Mouse (Mus musculus): ENCODE results near the gene Dlx3. TPM values are rescaled to one million over a fixed set of nuclear protein-coding genes. Genes with fewer than 3 reads are reported as not detected.

Gene Dlx3
- total RNA-seq, 2 experiments from 2014 or later, result not detected

- DNase-seq, result no peak
Observed at GRCm38 (mm10) chr11:95088857-95089779, 30.8 kb upstream of the Dlx3 start.

DNA sequence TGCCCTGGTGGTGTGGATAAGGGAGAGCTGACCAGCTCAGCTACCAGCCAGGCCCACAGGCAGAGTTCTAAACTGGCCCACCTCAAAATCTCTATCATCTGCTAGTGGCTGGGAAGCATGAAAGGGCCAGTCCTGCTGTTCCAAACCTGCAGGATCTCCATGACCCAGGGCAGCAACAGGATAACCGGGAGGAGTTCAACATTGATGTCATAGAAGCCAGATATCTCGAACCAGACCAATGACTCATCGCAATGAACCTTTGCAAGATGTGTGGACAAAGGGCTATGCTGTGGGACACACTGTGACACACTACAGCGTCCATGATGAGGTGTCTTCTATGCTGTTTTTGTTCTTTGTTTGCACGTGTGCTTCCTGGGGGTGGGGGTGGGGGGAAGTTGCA is 26.8 kb upstream of the Dlx3 start:
- no peak for DNase-seq

- no peak for DNase-seq
Observed at GRCm38 (mm10) chr11:95095596-95095995, 24.3 kb upstream of the Dlx3 start.

- no peak for DNase-seq
Observed at GRCm38 (mm10) chr11:95096608-95097373, 23.1 kb upstream of the Dlx3 start.

GRCm38 (mm10) chr11:95097889-95098288 is 22.0 kb upstream of the Dlx3 start:
- DNase-seq, result no peak

DNA sequence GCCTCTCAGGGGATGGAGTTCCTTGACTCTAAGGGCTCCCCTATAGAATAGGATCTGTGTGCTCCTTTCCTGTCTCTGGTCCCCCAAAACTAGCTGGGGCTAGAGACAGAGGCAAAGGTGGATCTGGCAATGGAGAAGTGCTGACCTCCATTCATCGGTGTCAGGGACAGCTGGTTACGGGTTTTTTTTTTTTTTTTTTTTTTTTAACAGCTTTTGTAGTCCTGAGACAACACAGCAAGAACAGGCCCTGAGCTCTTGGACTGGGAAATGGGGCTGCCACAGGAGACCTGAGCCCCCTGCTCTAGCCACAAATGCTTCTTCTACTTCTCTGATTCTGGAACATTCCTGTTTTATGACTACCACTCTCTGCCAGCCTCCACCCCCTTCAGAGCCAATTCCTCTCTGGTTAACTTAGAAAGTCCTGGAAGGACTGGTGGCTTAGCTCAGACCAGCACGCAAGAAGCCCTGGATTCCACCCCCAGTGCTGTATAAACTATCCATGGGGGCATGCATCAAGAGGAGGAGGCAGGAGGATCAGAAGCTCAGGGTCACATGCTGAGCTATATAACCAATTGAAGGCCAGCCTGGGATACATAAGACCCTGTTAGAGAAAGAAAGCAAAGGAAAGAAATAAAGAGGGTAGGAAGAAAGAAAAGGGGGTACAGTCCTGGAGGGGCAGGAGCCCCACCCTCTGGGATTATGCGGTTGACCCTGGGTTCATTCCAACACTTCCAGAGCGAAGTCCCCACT is 21.4 kb upstream of the Dlx3 start:
- DNase-seq, result no peak

DNA sequence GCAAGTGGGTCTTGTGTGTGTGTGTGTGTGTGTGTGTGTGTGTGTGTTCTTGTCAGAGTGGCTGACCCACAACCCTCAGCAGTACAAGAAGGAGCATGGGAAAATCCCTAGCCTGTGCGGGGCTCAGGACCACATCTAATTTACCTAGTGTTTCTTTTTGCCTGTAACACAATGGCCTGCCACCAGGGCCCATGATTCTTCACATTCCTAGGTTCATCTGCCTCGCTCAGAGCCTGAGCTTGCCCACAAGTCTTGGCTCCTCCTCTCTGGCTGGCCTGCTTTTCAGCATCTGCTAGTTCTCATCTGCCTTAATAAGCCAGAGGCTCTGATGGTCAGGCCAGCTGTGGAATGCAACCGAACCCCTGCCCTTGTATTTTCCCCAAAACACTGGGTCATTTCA is 19.5 kb upstream of the Dlx3 start:
- DNase-seq, result no peak

- no peak for DNase-seq
Observed at GRCm38 (mm10) chr11:95101071-95101788, 18.7 kb upstream of the Dlx3 start.

- DNase-seq, result no peak
Observed at GRCm38 (mm10) chr11:95102161-95102904, 17.6 kb upstream of the Dlx3 start.

GRCm38 (mm10) chr11:95104266-95104665 is 15.7 kb upstream of the Dlx3 start:
- no peak for DNase-seq

GRCm38 (mm10) chr11:95105274-95105874 is 14.5 kb upstream of the Dlx3 start:
- no peak for DNase-seq

DNA sequence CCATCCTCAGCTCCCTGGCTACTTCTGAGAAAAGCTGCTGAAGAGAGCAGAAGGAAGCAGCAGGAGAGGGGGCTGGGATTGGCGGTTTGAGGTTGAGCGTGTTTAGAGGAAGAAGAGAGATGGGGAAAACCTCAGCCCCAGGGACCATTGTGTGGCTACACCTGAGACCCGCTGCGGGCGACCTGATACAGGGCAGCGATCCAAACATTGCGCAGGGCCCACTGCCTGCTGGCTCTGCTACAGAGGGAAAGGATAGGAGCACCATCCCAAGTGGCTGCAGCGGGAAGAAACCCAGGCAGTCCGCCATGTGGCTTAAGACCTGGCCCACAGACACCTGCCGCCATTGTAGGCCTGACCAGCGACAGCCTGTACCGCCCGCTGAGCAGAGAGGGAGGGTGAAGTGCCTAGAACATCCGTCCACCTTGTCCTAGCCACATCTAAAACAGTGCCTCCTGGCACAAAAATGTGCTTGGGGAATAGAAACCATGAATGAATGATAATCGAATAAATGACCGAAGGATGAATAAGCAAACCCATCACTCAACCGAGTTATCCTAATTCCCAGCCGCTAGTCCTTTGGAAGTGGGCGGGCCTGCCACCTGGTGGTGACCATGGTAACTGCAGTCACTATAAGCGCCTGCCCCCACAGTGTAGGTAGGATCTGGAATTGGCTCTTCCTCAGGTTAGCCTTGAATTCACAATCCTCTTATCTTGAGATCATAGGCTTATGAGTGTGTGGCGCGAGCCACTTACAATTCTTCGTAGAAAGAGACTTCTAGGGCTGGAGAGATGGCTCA is 13.3 kb upstream of the Dlx3 start:
- peak; percentile 67 to 74 for DNase-seq

DNA sequence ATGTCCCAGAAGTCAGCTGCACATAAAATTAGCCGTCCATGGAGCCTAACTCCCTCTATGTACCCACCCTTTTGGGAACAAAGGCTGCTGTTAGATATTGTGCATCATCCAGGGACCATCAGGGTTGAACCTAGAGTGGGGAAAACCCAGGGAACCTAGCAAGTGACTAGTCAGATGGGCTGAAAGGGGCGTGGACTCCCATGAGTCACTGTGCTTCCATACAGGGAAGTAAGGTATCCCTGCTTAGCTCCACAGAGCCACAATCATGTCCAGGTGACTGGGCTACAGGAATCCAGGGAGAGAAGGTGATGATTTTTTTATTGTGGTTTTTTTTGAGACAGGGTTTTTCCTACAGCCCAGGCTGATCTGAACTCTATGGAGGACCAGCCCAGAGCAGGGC is 10.9 kb upstream of the Dlx3 start:
- DNase-seq, result no peak

DNA sequence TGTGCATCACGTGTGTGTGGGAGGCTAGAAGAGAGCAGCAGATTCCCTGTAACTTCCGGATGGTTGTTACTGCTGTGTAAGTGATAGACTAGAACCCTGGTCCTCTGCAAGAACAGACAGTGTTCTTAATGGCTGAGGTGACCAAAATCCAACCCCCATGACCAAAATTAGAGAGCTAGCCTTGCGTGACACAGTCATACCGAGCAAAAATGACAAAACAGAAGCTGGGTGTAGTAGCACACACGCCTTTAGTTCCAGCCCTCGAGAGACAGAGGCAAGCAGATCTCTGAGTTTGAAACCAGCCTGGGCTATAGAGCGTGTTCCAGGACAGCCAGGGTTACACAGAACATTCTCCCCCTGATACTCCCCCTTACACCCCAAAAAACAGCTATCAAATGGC is 9.8 kb upstream of the Dlx3 start:
- DNase-seq, result no peak

DNA sequence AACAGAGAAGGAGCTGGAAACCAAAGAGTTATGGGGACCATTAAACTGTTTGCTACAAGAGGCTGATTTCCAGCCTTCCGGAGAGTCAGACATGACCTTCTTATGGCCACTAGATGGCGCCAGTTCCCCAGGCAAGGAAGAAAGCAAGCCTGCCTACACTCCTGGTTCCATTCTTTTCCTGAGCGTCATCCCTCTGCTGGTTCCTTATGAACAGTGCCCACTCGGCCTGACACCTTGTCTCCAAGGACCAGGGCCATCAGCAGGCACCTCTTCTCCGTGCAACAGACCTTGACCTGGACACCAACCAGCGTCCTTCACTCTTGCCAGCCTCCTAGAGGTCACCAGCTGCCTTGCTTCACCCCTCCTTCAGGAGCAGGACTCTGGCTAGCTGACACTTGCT is 2.9 kb upstream of the Dlx3 start:
- DNase-seq, result peak; percentile 54 to 55

DNA sequence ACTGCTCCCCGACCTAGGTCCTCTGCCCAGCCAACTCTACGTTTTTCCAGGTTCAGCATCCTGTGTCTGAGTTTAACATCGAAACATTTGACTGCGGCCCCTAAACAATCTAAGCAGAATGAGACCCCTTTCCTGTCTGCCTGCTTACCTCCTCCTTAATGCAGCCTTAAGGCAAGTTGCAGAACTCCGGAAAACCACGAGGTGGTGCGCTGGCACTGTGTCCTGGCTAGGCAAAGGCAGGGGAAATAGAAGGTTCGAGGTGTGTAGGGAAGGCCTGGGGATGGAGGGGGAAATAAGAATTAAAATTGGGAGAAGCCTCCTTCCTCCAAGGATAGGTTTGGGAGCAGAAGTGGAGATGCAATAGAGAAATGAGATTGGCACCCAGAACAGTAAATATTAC is 1.4 kb upstream of the Dlx3 start:
- DNase-seq, result peak; percentile 52 to 71

GRCm38 (mm10) chr11:95120633-95121020 is 708 bp downstream of the Dlx3 start:
- DNase-seq, result no peak

DNA sequence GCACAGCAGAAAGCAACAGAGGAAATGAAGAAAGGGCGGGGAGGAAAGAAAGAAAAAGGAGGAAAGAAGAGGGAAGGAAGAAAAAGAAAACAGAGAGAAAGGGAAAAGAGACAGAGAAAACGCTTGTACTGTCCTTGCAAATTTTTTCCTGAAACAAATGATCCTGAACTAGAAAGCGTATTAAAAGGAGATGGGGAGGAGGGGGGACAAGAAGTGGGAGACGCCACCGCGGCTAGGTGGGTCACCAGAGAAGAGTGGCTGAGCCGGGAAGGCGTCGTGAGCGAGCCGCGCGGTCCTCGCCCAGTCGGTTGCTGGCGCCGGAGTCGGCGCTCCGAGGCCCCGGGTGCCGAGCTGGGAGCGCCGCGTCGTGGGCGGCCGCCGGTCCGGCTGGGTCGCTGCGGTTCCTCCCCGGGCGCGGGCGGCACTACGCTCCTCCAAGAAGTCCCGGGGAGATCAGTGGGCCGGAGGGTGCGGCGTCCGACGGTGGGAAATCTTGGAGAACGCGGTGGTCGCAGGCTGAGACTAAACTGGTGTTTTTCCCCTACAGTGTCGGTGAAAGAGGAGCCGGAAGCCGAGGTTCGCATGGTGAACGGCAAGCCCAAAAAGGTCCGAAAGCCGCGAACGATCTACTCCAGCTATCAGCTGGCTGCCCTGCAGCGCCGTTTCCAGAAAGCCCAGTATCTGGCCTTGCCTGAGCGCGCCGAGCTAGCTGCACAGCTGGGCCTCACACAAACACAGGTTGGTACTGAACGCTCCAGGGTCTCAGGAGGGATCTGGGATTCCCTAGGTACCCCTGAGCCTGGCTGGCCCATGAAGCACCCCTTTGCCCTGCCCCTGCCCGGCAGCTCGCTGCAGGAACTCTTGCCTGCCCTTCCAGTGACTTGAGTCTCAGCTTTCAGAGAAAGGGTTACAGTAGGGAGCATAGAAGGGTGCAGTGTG is 1.5 kb downstream of the Dlx3 start:
- no peak for DNase-seq

- DNase-seq, result no peak
Observed at GRCm38 (mm10) chr11:95122100-95122489, 2.2 kb downstream of the Dlx3 start.

Data from layer of hippocampus, postnatal 36 days (tissue).